Mouse (Mus musculus) liver, adult 2 months (tissue): ENCODE results near the gene Numb.

Source experiments
- CTCF ChIP-seq: fragments of 200-500 bp; IDR thresholded peaks from 2 replicates; pipeline ENCODE4 v1.5.1; 2011; ENCODE audit warnings: low read depth, low read length, control low read depth
- POLR2A ChIP-seq: fragments of 200-500 bp; IDR thresholded peaks from 2 replicates; pipeline ENCODE4 v1.6.1; 2011; ENCODE audit warnings: low read length, control low read depth; ENCODE audit not compliant: insufficient read depth; ENCODE audit errors: extremely low read depth

DNA sequence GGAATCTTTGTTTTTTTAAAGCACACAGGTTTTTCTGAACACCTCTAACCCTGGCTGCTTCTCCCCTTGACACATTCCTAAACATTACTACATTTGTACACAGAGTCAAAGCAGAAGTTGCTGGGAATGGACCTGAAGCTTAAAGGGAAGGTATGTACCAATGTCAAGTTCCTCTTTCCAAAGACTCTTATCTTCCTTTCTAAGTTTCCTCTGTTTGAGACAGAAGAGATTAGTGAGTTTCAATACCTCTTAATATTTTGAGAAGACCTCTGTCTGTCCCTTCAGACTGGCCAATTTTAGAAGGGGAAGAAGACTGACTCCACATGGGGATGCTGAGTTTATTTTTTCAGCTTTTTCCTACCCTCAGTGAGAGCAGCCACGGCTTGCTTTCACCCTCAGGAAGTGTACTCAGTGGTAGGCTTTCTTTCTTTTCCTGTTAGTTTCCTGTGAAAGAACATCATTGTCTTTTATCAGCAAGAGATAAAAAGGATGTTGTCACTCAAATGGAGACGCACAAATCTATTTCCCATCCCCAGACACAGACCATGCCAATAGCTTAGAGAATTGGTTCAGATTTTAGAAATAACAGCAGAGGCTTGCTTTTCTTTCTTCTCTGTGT, 7.6 kb upstream of the Numb start:
- no peak for TF ChIP-seq POLR2A
- no peak for TF ChIP-seq CTCF
